Mouse (Mus musculus): Measurements from ENCODE around the gene Kcnb1.
A peak's percentile ranks its signal among the peaks of the same experiment; 100 is the strongest.
"Not testable (repeated sequence)": the region's sequence is repeated elsewhere in the genome, so short reads cannot be mapped to it uniquely, and the experiment has no call there.

Gene Kcnb1

DNA sequence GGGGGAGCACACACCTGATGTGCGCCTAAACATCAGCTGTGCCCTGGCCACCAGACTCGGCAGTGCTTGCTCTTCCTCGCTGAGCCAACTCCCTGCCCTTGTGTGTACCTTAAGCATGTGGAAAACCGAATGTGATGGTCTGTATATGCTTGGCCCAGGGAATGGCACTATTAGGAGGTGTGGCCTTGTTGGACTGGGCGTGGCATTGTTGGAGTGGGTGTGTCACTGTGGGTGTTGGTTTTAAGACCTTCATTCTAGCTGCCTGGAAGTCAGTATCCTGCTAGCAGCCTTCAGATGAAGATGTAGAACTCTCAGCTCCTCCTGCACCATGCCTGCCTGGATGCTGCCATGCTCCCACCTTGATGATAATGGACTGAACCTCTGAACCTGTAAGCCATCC is 14.7 kb upstream of the Kcnb1 start:
- DNase-seq (ENCODE audit: inconsistent ontology term) = not testable (repeated sequence)

DNA sequence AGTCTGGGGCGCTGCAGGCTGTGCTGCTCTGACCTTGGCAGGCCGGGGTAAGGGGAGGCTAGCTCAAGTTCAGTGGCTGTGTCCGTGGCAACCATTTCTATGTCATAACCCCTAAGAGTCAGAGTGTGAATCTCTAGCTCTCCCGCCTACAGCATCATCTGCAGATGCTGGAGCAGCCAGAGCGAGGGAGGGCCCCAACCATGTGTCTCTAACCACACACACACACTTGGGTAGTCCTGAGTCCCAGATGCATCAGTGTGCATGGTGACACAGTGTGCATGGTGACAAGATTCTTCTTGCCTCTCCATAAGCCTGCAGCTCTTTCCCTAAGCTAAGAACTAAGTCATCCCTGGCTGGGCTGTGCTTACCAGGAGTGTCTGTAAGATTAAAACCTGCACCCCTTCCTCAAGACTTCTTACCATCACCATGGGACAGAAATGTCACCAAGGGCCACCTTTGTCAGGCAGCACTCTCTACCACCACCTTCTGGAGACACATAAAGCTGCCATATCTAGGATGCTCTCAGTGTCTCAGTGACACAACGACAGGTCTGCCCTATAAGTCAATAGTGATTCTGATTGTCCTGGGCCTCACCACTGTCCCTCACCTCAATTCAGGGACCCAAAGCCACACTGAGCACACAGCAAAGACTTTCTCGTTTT is 13.7 kb upstream of the Kcnb1 start:
- DNase-seq (ENCODE audit: inconsistent ontology term) = no peak

DNA sequence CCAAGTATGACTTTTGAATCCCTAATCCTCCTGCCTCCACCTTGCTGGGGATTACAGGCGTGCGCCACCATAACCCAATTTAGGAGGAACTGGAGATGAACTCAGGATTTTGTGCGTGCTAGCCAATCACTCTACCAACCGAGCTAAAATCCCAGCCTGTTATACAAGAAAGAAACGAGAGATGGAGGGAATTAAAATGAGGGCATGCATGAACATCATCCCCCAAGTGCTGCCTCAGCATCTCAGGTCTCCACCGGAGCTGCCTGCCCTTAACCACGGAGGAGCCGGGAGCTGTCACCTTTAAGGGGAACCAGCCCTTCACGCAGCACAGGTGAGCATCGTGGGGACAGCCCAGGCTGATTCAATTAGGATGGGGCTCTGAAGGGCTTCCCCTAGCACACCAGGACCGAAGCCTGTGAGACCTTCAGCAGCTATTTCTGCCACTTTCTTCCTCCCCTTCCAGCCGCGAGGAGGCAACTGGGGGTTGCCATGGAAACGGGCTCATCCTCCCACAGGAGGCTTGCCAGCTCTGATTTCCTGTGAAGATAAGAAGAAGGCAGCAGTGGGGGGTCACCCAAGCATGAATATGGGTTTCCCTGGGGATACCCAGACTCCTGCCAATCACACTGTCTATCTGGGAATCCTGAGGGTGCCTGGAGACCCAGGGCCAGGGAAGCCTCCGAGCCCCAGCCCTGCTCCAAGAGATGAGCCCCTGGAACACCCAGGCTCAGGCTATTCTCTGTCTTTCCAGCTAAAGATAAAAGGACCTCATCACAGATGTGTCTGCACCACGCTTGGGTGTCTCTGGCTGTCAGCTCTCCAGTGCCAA is 11.7 kb upstream of the Kcnb1 start:
- DNase-seq (ENCODE audit: inconsistent ontology term) = no peak

DNA sequence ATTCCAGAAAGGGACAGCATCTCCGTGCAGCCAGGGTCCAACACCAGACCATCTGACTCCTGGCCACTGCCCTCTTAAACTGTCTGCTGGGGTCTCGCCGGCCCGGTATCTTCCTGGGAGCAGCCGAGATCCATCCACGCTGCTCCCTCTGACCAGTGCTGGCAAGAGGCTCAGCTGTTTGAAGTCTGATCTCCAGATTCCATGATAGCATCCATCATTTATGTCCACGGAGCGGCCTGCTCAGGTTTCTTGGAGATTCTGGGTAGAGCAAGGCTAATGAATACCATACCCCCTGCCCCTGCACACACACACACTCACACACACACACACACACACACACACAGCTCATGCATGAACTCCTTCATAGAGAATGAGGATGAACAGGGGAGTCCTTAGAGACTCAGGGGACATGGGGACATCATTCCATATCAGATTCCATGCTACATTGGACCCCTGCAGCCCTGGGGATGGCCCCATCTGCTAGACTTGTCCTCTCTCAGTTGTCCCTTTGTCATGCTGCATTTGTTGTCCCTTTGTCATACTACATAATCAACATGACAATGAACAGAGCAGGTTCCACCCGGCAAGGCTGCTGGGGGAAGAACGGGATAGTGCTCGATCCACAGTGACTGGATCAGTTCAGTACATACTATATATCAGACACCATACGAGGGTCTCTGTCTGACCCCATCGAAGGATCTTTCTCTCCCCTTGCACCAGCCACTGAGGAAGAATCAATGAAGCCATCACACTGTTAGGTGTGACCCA is 8.9 kb upstream of the Kcnb1 start:
- DNase-seq (ENCODE audit: inconsistent ontology term) = no peak

DNA sequence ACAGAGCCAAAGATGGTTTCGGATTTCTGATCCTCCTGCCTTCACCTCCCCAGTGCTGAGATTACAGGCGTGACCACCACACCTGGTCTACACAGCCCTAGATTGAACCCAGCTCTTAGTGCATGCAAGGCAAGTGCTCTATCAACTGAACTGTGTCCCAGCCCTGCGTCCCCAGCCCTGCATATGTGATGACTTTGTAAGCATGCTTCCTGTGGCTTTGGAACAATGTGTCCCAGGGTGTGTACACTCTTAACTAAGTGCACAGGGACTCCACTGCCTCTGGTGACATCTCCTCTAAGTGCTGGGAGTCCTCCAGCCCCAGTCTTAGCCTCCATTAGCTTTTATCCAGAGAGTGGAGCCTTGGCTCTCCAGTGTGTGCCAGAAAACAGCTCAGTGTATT is 3.4 kb upstream of the Kcnb1 start:
- no peak for DNase-seq (ENCODE audit: inconsistent ontology term)

DNA sequence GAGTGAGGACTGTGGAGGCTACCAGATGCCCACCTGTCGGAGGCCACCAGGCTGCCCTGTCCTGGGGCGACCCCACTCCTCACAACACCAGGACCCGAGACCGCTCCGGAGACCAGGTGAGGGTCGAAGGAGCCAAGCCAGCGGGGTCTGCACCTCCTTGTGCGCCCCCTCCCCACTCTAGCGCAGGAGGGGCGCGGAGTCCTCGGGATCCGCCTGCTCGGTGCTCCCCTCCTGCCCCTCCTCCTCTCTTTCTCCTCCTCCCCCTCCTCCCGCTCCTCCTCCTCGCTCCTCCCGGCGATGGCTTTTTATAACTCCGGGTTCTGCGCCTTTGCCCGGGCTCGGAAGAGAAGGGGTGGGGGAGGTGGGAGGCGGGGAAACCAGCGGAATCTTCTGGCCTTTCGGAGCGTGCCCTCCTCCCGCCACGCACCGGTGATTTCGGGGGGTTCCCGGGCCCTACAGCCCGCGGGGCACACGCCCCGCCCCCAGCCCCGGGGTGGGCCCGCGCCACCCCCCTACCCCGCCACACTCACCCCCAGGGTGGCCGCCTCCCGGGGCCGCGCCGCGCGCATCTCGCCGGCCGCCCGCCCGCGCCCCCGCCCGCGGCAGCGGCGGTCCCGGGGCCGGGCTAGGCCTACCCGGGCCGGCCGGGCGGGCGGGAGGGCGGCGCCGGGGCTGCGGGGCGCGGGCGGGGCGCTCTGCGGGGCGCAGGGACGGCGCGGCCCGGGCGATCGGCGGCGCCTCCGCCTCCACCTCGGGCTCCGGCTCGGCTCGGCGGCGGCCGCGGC is 472 bp downstream of the Kcnb1 start:
- DNase-seq (ENCODE audit: inconsistent ontology term) = peak; percentile 45

DNA sequence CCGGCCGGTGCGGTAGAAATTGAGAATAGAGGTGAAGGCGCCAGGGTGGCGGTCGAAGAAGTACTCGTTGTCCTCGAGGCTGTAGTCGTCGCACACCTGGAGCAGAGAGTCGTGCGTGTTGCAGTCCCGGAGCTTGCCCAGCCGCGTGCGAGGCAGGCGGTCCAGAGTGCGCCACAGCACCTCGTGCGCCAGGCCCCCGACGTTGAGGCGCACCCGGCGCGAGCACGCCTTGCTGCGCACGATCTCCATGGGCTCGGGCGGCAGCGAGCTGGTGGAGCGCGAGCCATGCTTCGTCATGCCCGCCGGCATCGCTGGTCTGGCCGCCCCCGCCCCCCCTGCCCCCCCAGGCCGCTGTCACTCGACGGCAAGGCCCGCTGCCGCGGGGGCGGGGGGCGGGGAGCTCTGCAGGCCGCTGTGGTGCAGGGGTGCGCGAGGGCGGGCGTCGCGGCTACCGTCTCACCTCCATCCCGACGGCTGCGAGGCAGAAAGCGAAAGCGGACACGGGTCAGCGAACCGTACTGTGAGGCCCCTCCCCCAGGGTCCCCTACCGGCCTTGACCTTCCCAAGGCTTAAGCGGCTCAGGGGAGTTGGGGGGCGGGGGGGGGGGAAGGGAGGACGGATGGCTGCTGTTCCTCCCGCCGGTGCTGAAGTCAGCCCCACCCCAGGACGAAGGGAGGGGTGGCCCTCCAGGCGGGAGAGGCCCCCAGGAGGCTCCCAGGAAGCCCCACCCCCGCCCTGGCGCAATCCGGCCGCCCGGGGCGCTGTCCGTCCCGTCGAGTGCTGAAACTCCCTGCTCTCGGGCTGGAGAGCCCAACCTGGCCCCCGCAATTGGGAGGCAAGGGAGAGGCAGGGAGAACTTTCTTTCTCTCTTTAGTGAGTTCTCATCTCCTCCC is 1.4 kb downstream of the Kcnb1 start:
- peak; percentile 87 for DNase-seq (ENCODE audit: inconsistent ontology term)

DNA sequence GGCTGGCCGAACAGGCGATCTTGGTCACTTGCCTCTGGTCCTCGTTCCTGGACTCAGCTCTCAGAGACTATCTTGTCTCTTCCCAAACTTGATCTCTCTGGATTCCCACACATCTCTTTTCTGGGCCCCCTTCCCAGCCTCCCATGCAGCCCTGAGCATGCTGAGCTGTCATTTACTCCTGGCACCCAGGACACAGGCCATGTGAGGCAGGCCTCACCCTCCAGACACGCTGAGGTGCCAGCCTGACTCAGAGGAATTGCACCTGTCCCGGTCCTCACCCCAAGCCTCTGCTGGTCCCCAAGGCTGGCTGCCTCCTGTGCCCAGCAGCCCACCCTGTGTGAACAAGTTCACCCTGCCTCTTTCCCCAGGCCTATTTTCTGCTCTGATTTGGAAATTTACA is 2.8 kb downstream of the Kcnb1 start:
- DNase-seq (ENCODE audit: inconsistent ontology term) = no peak

DNA sequence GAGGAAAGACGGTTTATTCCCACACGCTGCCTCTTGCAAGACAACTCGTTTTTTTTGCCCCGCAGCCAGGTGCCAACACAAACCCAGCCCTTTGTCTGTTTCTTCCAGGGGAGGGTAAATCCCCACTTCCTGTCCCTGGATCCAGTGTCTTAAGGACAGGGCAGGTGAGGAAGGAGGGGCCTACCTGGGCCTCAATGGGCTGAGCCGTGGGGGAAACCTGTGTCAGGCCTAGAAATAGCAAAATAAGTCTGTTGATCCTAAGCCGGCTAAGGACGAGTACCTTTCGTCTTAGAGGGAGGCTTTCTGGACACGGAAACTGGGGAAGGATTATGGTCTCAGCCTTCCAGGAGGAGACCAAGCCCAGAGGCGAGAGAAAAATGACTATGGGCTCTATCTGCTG is 3.4 kb downstream of the Kcnb1 start:
- DNase-seq (ENCODE audit: inconsistent ontology term) = no peak

DNA sequence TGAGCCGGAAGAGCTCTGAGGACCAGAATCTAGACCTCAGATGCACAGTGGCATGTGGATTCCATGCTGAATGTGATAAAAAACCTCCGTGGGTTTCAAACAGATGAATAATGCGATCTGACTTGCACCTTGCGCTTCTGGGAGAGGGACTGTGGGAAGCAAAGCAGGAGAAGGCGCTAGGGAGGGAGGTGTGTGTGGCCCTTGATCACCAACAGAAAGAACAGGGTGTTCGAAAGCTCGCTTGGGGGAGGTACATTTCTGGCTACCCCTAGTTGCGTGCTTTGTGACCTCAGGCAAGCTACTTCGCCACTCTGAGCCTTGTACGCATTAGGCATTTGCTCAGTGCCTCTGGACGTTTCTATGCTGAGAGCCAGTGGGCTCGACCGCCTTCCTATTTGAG is 4.0 kb downstream of the Kcnb1 start:
- no peak for DNase-seq (ENCODE audit: inconsistent ontology term)

DNA sequence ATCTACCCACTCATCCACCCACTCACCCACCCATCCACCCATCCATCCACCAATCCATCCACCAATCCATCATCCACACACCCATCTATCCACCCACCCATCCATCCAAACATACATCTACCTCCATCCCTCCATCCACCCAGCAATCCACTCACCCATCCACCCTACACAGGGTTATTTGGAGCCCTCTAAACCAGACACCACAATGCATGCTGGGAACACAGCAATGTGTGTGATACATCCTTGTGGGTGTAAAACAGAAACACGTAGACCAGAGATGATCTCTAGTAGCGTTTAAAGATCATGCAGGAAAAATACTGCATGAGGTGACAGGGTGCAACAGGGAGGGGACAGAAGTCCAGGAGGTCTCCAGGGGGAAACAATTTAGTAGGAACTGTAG is 4.5 kb downstream of the Kcnb1 start:
- DNase-seq (ENCODE audit: inconsistent ontology term) = no peak

DNA sequence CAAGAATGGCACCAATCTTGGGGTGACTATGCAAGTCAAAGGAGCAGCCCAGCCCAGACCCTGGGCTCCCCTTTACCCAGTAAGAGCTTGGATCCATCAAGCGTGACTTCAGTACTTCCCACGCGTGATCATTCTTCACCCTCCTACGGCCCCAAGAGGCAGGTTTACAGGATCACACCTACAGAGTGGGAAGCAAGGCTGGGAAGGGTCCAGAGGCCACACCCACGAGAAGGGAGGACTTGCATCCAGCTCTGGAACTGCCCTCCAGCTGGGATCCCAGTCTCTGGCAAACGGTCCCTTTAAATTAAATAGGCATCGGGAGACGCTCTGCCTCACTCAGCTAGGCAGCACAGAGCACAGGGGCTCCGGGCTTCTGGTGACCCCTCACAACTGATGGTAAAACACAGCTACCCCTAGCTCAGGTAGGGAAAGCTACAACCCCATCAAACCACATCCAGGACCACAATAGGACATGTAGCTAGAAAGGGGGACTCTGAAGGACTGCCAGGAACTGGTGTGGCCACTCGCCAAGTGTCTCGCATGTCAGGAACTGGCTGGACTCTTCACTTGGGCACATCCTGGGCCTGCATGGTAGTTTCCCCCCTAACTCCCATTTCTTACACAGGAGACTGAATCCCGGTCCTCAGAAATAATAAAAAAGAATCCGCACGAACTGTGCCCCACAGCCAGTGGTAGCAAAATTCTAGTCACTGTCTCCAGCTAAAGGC is 8.1 kb downstream of the Kcnb1 start:
- no peak for DNase-seq (ENCODE audit: inconsistent ontology term)

DNA sequence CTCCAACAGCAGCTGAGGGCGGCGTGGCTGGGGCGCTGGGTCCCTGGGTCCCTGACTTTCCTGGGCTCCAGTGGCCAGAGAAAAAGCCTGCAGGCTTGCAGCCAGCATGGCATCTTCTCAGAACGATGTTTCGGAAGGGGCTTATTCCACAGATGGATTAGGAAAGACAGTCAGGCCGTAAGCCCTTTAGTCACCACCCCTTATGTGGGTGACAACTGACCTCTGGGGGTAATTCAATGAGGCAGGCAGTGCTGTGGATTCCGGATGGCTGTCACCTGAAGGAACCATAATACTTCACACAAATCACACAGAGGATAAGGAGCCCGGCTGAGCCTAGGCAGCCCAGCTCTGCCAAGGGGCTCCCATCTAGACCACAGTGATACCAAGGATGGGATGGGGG is 8.9 kb downstream of the Kcnb1 start:
- DNase-seq (ENCODE audit: inconsistent ontology term) = no peak

DNA sequence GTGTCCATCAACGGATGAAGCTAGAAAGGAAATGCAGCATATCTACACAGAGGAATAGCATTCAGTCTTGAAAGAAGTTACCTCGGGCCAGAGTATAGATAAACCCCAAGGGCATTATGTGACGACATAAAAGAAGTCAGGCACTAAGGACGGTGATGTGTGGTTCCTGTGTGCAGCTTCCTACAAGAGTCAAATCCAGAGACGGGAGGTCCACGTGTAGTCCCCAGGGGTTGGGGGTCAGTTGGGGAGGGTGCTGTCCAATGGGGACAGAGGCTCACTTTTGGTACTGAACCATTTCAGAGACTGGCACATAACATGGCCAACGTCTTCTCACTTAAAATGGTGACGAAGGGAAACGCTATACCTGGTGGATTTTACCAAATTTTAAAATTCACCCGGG is 10.7 kb downstream of the Kcnb1 start:
- DNase-seq (ENCODE audit: inconsistent ontology term) = no peak

DNA sequence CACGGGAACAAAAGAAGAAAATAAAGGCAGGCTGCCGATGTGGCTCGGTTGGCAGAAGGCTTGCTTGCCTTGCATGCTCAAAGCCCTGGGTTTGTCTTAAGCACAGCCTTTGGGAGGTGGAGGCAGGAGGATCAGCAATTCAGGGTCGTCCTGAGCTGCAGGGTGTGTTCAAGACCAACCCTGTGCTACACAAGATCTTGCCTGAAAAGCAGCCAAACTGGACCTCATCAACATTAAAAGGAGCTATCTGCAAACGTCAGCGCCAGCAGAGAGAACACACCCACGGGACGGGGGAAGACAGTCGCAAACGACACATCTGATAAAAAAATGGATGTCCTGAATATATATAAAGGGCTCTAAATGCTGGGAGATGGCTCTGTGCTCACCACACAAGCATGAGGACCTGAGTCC is 12.7 kb downstream of the Kcnb1 start:
- no peak for DNase-seq (ENCODE audit: inconsistent ontology term)

DNA sequence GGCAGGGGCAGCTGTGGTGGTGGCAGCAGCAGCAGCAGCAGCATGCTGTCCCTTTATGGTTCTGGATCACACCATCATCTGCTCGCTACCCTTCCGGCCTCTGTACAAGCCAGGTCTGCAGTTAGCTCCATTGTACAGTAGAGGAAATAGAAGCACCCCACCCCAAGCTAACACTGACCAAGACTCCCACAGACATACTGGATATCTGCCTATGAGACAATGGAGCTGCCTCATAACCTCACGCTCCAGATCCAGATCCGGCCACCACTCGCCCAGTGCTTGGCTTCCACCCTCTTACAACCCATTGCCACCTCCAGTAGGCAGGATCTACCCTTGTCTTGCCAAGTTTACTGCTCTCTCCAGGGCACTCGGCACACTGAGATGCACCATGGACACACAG is 14.7 kb downstream of the Kcnb1 start:
- DNase-seq (ENCODE audit: inconsistent ontology term) = no peak

DNA sequence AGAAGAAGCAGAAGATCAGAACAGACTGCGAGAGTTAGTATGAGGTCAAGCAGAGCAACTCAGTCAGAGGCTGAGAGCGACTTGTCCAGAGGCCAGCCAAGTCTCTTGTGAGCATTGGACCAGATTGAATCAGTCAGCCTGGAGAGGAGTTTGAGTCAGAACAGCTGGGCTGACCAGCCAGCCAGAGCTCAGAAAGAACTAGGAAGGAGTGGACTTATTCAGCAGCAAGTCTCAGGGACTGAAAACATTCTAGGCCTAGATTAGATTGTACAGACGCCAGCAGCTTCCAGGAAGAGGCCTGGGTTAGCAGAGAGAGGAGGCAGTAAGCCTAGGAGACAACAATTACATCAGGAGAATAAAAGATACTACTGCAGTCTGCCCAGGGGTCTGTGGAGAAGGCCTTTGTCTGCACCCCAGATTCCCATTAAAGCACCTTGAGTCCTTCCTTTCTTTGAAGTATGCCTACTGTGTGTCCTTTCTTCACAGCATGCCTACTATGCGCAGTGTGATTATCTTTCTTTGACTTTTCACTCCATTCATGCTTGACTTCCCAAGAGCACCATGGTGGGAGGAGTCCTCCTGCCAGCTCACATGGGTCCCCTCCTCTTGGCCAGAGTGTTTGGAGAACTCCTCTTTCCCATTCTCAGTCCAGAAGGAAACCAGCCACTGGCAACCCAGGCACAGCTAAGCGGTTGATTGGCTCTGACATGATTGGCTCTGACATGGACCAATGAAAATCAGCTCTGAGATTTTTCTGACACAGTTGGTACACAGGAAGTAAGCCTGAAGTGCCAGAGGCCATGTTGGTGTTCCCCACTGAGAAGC is 16.7 kb downstream of the Kcnb1 start:
- DNase-seq (ENCODE audit: inconsistent ontology term) = peak; percentile 26

DNA sequence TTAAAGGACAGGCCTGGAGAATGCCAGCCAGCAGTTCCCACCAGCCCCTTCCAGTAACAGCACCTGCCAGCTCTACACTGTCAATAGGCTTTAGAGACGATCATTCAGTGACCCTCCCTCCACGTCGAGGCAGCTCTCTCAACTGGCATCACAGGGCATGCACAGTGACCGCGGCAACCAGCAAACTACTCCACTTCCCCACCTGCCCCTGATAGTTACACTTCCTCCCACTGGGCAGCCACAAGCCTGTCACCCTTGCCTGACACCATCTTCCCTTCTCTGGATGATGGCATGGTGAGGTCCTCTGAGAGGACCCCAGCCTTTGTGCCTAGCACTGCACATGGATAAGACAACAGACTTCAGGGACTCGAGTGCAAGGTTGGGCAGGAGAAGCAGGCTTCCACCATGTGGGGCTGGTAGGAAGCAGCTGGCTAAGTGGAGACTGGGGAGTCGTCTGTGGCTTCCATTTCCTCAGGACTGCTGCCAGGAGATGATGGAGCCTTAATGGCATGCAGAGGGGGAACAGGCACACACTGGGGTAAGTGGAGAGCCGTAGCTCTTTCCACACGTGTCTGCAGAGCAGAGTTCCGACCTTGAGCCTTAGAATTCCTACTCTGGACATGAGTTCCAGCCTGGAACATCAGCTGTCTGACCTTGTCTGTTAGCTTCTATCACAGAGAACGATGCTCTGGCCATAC is 22.3 kb downstream of the Kcnb1 start:
- peak; percentile 62 for DNase-seq (ENCODE audit: inconsistent ontology term)

DNA sequence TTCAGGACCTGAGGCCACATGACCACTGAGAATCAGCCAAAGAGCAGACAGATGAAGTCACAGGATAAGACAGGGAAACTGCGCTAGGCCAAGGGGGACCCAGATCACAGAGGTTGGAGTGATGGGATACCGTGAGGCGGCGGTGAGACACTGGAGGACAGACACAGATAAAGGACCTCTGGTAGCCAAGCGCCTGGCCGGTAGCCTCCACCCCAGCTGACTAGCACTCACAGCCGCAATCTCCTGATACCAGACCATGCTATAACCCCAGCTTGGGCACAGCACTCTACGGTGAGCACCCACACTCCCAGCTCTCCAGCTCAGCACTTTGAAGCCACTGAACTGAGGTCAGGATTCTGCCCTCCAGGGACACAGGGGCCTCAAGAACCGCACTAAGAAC is 26.4 kb downstream of the Kcnb1 start:
- DNase-seq (ENCODE audit: inconsistent ontology term) = no peak
